Mouse (Mus musculus): ENCODE results near the gene Gm42742.

- TF ChIP-seq CTCF (IDR thresholded peaks at IDR 0.05; ENCODE audit: control insufficient read depth, insufficient read depth, low read length) (no peak), POLR2A (IDR thresholded peaks at IDR 0.05; ENCODE audit: borderline replicate concordance, control insufficient read depth, low read depth, low read length) (no peak)
These were observed 4.8 kb upstream of the Gm42742 start for GRCm38 (mm10) chr7:127025556-127026160.
